Mouse (Mus musculus) neural tube, postnatal 0 days (tissue): Measurements from ENCODE around the gene Abhd18. TPM values are rescaled to one million over a fixed set of nuclear protein-coding genes. Genes with fewer than 3 reads are reported as not detected.

Source experiments
- polyA plus RNA-seq: library from polyadenylated mRNA; unstranded; fragments of >200 nt; fragmentation: Nextera tagmentation; extraction: Ambion mirVana; gene quantifications from 2 replicates; pipeline ENCODE4 v1.2.1, GENCODE M21; 2015

Gene Abhd18
- 9.8 and 16.0 TPM in 2 replicates for polyA plus RNA-seq

GRCm38 (mm10) chr3:40846957-40847017, at the start of gene Abhd18:
Gene Abhd18 (plus strand): TSS chr3:40846970.

GRCm38 (mm10) chr3:40799530-40800372, 47.0 kb upstream of the Abhd18 start, which contains the start of gene Plk4:
Gene Plk4 (plus strand): TSS chr3:40800019.

GRCm38 (mm10) chr3:40846473-40846956, 255 bp upstream of the Abhd18 start, which contains the start of gene Mfsd8:
Gene Mfsd8 (minus strand): TSS chr3:40846886.

GRCm38 (mm10) chr3:40902443-40902842, 55.7 kb downstream of the Abhd18 start, which contains the start of gene 1700034I23Rik:
Gene 1700034I23Rik (minus strand): TSS chr3:40902543.

GRCm38 (mm10) chr3:40949170-40949902, 102.6 kb downstream of the Abhd18 start, which contains the start of gene Larp1b:
Gene Larp1b (plus strand): TSS chr3:40949828.

Other genes with a start within 250 kb of the Abhd18 start
- 0.18 and 0.39 TPM in 2 replicates for gene Slc25a31, start 138.1 kb upstream of the Abhd18 start, polyA plus RNA-seq
- gene Hspa4l, start 102.5 kb upstream of the Abhd18 start, polyA plus RNA-seq = 53.9 and 61.7 TPM in 2 replicates
- gene Plk4, start 47.0 kb upstream of the Abhd18 start, polyA plus RNA-seq = 11.9 and 12.4 TPM in 2 replicates
- 7.9 and 8.1 TPM in 2 replicates for gene Mfsd8, start 84 bp upstream of the Abhd18 start, polyA plus RNA-seq
- gene 1700034I23Rik, start 55.6 kb downstream of the Abhd18 start, polyA plus RNA-seq = 0.19 and 0.28 TPM in 2 replicates
- gene Larp1b, start 102.9 kb downstream of the Abhd18 start, polyA plus RNA-seq = 6.4 and 6.5 TPM in 2 replicates
- gene Pgrmc2, start 236.1 kb downstream of the Abhd18 start, polyA plus RNA-seq = 31.5 and 34.3 TPM in 2 replicates